Mouse (Mus musculus) CH12.LX (cell line): ENCODE data around the gene Snta1.

Experiments
- CHD1 ChIP-seq: IDR thresholded peaks from 2 replicates; pipeline ENCODE4 v1.6.1; 2012; ENCODE audit warnings: low read depth, low read length, improper control_type of control experiment, inconsistent platforms
- CTCF ChIP-seq, 2 experiments: IDR thresholded peaks in 1 of 2; conservative IDR thresholded peaks in 1 of 2; 2 replicates each; pipeline ENCODE4 v1.5.1; 2011 to 2012; ENCODE audit warnings: low read depth in 2 of 2, low read length in 2 of 2, improper control_type of control experiment in 1 of 2, inconsistent platforms in 1 of 2, mild to moderate bottlenecking in 1 of 2, moderate library complexity in 1 of 2
- ELF1 ChIP-seq: IDR thresholded peaks from 2 replicates; pipeline ENCODE4 v1.6.1; 2014; ENCODE audit warnings: low read depth, mild to moderate bottlenecking, inconsistent platforms, low read length, improper control_type of control experiment
- MAFK ChIP-seq: IDR thresholded peaks from 2 replicates; pipeline ENCODE4 v1.6.1; 2011; ENCODE audit warnings: low read length, improper control_type of control experiment; ENCODE audit not compliant: insufficient replicate concordance
- MXI1 ChIP-seq: IDR thresholded peaks from 2 replicates; pipeline ENCODE4 v1.6.1; 2011; ENCODE audit warnings: mild to moderate bottlenecking, low read depth, low read length, improper control_type of control experiment
- NELFE ChIP-seq: IDR thresholded peaks from 2 replicates; pipeline ENCODE4 v1.6.1; 2011; ENCODE audit warnings: low read depth, low read length, improper control_type of control experiment
- POLR2A ChIP-seq: IDR thresholded peaks from 2 replicates; pipeline ENCODE4 v1.6.1; 2011; ENCODE audit warnings: low read depth, mild to moderate bottlenecking, improper control_type of control experiment, low read length
- SIN3A ChIP-seq: IDR thresholded peaks from 2 replicates; pipeline ENCODE4 v1.6.1; 2012; ENCODE audit warnings: low read length, improper control_type of control experiment, inconsistent platforms
- SMC3 ChIP-seq: IDR thresholded peaks from 2 replicates; pipeline ENCODE4 v1.6.1; 2011; ENCODE audit warnings: low read depth, low read length, improper control_type of control experiment
- TBP ChIP-seq: conservative IDR thresholded peaks from 2 replicates; pipeline ENCODE4 v1.6.1; 2011; ENCODE audit warnings: low read depth, low read length, improper control_type of control experiment
- USF1 ChIP-seq: IDR thresholded peaks from 2 replicates; pipeline ENCODE4 v1.6.1; 2014; ENCODE audit warnings: low read depth, mild to moderate bottlenecking, inconsistent platforms, low read length, improper control_type of control experiment
- ZC3H11A ChIP-seq: IDR thresholded peaks from 2 replicates; pipeline ENCODE4 v1.6.1; 2012; ENCODE audit warnings: low read depth, mild to moderate bottlenecking, inconsistent platforms, low read length, improper control_type of control experiment
- ZMIZ1 ChIP-seq: IDR thresholded peaks from 2 replicates; pipeline ENCODE4 v1.6.1; 2012; ENCODE audit warnings: low read depth, mild to moderate bottlenecking, inconsistent platforms, low read length, improper control_type of control experiment

DNA sequence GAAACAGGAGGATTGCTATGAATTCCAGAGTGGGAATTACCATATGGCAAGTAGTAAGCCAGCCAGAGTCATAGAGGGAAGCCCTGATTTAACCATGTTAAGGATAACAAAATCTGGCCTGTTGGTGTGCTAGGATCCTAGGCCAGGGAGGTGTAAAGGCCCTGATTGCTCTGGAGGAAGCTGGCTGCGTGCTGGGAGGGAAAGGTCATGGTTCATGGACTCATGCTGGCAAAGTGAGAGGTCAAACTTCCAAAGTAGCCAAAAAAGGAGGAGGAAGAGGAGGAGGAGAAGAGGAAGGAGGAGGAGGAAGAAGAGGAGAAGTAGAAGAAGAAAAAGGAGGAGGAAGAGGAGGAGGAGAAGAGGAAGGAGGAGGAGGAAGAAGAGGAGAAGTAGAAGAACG, 24.8 kb upstream of the Snta1 start:
- TF ChIP-seq CTCF (conservative IDR thresholded peaks at IDR 0.05 in 1 of 2, IDR thresholded peaks at IDR 0.05 in 1 of 2; ENCODE audit: low read depth in 2 of 2, low read length in 2 of 2) (no peak), POLR2A (no peak), TBP (no peak), MXI1 (no peak), USF1 (no peak), SMC3 (no peak), ELF1 (no peak), SIN3A (no peak), NELFE (no peak), ZMIZ1 (no peak), MAFK (no peak), CHD1 (no peak), ZC3H11A (no peak)
